Mouse (Mus musculus): ENCODE data around the gene Pik3c2g. TPM values are rescaled to one million over a fixed set of nuclear protein-coding genes. Genes with fewer than 3 reads are reported as not detected.
A peak's percentile ranks its signal among the peaks of the same experiment; 100 is the strongest.
"Not testable (repeated sequence)": the region's sequence is repeated elsewhere in the genome, so short reads cannot be mapped to it uniquely, and the experiment has no call there.

Pik3c2g gene
- polyA plus RNA-seq, 1 experiment from 2014 or later = 0.74 TPM

DNA sequence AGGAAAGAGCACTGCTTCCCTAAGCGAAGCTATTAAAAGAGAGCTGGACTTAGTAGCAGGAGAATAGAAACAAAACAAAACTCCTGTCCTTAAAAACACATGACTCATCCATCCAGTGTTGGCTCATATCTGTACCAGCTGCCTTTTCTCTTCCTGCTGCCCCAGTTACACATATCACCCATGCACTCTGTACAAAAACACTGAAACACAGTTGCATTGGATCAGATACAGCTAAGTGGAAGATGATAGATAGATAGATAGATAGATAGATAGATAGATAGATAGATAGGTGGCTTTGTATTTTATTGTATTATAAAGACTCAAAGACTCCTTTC is 291.3 kb downstream of the Pik3c2g start:
- no peak overlapping the region for H3K27ac ChIP-seq
- no peaks in the 10 kb centered on the region for H3K4me1 ChIP-seq (replicated peaks)
- no peak overlapping the region for H3K4me2 ChIP-seq
- no peaks in the 10 kb centered on the region for H3K36me3 ChIP-seq
- no peak for ATAC-seq (ENCODE audit: insufficient number of reproducible peaks, insufficient read depth, low FRiP score, low TSS enrichment, low read depth)
- H3K9me3 ChIP-seq = no peaks in the 10 kb centered on the region
- no peak overlapping the region for H3K9ac ChIP-seq (replicated peaks)
- 84% methylated on average over 1 of the region's 1 CpGs for whole genome bisulfite sequencing
- no peaks in the 10 kb centered on the region for H3K27me3 ChIP-seq
- no peak overlapping the region for H3K4me3 ChIP-seq (replicated peaks)

DNA sequence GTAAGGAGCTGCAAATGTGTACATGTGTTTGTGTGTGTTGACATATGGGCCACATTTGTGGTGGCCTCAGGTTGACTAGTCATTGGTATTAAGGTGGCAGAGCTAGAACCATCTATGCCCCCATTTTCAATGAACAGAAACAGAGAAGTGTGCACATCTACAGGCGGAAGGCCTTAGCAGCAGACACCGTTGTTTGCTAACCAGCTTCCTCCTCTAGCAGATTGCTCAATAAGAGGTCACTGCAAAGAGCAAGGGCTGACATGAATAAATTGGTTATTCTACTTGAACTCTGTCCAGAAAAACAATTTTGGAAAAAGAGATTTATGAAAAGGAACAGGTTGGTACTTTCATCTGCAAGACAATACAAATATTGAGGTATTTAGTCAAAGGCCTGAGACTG is 295.1 kb downstream of the Pik3c2g start:
- Histone ChIP-seq H3K27ac (no peak overlapping the region), H3K27me3 (no peaks in the 10 kb centered on the region), H3K36me3 (no peaks in the 10 kb centered on the region), H3K9ac (replicated peaks) (no peak overlapping the region), H3K4me1 (replicated peaks) (no peaks in the 10 kb centered on the region), H3K4me2 (no peak overlapping the region), H3K9me3 (no peaks in the 10 kb centered on the region), H3K4me3 (replicated peaks) (no peak overlapping the region)
- 96% methylated on average over 2 of the region's 2 CpGs for WGBS
- no peak for ATAC-seq (ENCODE audit: insufficient number of reproducible peaks, insufficient read depth, low FRiP score, low TSS enrichment, low read depth)

DNA sequence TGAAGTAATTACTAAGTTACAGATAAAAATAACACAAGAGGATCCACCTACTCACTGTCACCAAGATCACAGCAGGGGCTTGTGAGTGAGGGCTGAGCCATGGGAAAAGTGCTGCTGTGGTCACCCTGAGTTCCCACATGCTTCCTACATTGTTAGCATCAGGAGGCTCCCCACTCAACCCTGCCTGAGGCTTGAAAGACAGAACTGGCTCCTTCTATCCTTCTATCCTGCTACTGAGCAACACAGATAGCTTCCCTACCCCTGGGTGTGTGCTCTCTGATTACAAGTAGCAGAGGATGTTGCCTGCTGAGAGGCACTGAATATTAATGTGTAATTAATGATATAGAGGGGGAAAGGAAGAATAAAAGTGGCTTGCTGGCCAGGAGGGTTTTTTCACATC is 300.2 kb downstream of the Pik3c2g start:
- no peaks in the 10 kb centered on the region for H3K36me3 ChIP-seq
- ATAC-seq (ENCODE audit: insufficient number of reproducible peaks, insufficient read depth, low FRiP score, low TSS enrichment, low read depth) = no peak
- no peak overlapping the region for H3K4me3 ChIP-seq (replicated peaks)
- H3K9me3 ChIP-seq = no peaks in the 10 kb centered on the region
- H3K27ac ChIP-seq = no peak overlapping the region
- H3K4me2 ChIP-seq = no peak overlapping the region
- H3K4me1 ChIP-seq (replicated peaks) = no peaks in the 10 kb centered on the region
- no peaks in the 10 kb centered on the region for H3K27me3 ChIP-seq
- H3K9ac ChIP-seq (replicated peaks) = no peak overlapping the region

DNA sequence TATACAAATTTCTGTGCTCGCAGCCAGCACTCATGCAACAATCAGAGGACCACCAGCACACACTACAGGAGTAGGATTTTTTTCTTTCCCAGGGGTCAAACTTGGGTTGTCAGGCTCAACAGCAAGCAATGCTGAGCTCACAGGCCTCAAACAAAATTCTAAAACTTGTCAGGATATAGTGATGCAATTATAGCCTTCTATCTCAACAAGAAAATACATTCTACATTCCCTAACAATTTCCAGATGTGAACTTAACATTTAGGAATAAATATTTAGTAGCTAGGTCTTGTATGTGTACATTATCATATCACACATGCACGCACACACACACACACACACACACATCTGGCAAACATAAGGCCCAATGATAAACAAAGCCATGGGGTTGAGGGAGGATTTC is 308.6 kb downstream of the Pik3c2g start:
- no peaks in the 10 kb centered on the region for H3K27me3 ChIP-seq
- no peaks in the 10 kb centered on the region for H3K36me3 ChIP-seq
- H3K9me3 ChIP-seq = no peaks in the 10 kb centered on the region
- H3K4me1 ChIP-seq (replicated peaks) = peaks cover 4% of the 10 kb centered on the region
- no peak for ATAC-seq (ENCODE audit: insufficient number of reproducible peaks, insufficient read depth, low FRiP score, low TSS enrichment, low read depth)
- no peak overlapping the region for H3K27ac ChIP-seq
- no peak overlapping the region for H3K4me2 ChIP-seq
- no peak overlapping the region for H3K9ac ChIP-seq (replicated peaks)
- 37% methylated on average over 2 of the region's 2 CpGs for WGBS
- H3K4me3 ChIP-seq (replicated peaks) = no peak overlapping the region

DNA sequence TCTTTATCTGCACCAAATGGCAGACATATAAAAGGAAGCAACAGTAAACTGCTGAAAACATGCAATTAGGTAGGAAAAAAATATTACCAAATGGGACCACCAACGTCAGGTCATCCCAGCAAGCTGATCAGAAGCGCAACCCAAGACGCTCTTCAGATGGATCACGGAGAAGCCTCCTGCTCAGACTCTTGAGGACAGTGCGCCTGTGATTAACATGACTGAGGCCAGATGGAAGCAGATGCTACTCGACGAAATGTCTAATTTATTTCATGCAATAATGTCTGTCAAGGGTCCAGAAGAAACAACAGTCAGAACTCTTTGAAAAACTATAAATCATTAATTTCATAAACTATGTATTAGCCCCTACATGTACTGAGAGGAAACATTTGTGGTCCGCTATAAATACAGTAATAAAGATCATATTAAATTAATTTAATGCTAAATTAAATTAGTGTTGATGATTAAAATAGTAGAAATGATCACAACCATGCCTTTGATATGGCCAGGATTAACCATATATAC is 312.7 kb downstream of the Pik3c2g start:
- no peak overlapping the region for H3K4me3 ChIP-seq (replicated peaks)
- no peak overlapping the region for H3K4me2 ChIP-seq
- no peak overlapping the region for H3K27ac ChIP-seq
- ATAC-seq (ENCODE audit: insufficient number of reproducible peaks, insufficient read depth, low FRiP score, low TSS enrichment, low read depth) = no peak
- 87% methylated on average over 8 of the region's 8 CpGs for WGBS
- no peaks in the 10 kb centered on the region for H3K27me3 ChIP-seq
- H3K9ac ChIP-seq (replicated peaks) = no peak overlapping the region
- H3K36me3 ChIP-seq = no peaks in the 10 kb centered on the region
- H3K9me3 ChIP-seq = no peaks in the 10 kb centered on the region
- H3K4me1 ChIP-seq (replicated peaks) = peaks cover 4% of the 10 kb centered on the region

DNA sequence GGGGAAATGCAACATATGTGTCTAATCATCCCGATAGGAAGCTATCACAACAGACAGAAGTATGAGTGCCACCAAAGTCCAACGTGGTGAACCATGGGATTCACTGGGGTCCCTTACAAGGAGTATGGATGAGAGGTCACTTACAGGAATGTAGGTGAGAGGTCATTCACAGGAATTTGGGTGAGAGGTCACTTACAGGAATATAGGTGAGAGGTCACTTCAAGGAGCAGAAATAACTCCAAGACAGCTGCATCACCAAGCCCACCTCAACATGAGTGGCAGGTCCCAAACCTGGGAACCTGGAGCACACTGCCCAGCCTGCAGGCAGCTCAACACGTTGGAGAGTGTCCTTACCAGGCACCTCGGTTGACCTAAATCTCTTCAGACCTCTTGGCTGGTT is 314.8 kb downstream of the Pik3c2g start:
- Histone ChIP-seq H3K4me3 (replicated peaks) (no peak overlapping the region), H3K27me3 (no peaks in the 10 kb centered on the region), H3K27ac (no peak overlapping the region), H3K4me1 (replicated peaks) (no peaks in the 10 kb centered on the region), H3K4me2 (no peak overlapping the region), H3K9ac (replicated peaks) (no peak overlapping the region), H3K9me3 (no peaks in the 10 kb centered on the region), H3K36me3 (no peaks in the 10 kb centered on the region)
- WGBS = 72% methylated on average over 4 of the region's 4 CpGs
- ATAC-seq (ENCODE audit: insufficient number of reproducible peaks, insufficient read depth, low FRiP score, low TSS enrichment, low read depth) = no peak

DNA sequence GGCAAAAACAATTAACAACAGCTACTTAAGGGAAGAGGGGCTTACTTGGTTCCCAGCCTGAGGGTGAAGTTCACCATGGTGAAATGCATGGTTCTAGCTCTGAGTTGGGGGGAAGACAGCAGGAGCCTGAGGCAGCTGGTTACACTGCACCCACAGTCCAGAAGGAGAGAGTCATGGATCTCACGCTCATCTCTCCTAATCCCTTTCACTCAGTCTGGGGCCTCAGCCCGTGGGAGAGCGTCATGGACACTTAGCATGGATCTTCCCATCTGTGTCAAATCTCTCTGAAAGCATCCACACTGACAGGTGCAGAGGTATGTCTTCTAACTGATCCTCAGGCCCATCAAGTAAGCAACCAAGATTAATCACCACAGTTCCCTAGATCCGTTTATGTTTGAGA is 320.1 kb downstream of the Pik3c2g start:
- H3K9me3 ChIP-seq = no peaks in the 10 kb centered on the region
- H3K36me3 ChIP-seq = no peaks in the 10 kb centered on the region
- no peaks in the 10 kb centered on the region for H3K27me3 ChIP-seq
- H3K4me1 ChIP-seq (replicated peaks) = 0 out of 2 replicates have a peak, but pooled peaks cover 3% of the 10 kb centered on the region
- H3K9ac ChIP-seq (replicated peaks) = no peak overlapping the region
- H3K4me2 ChIP-seq = no peak overlapping the region
- no peak for ATAC-seq (ENCODE audit: insufficient number of reproducible peaks, insufficient read depth, low FRiP score, low TSS enrichment, low read depth)
- no peak overlapping the region for H3K27ac ChIP-seq
- no peak overlapping the region for H3K4me3 ChIP-seq (replicated peaks)
- WGBS = 68% methylated on average over 4 of the region's 4 CpGs

DNA sequence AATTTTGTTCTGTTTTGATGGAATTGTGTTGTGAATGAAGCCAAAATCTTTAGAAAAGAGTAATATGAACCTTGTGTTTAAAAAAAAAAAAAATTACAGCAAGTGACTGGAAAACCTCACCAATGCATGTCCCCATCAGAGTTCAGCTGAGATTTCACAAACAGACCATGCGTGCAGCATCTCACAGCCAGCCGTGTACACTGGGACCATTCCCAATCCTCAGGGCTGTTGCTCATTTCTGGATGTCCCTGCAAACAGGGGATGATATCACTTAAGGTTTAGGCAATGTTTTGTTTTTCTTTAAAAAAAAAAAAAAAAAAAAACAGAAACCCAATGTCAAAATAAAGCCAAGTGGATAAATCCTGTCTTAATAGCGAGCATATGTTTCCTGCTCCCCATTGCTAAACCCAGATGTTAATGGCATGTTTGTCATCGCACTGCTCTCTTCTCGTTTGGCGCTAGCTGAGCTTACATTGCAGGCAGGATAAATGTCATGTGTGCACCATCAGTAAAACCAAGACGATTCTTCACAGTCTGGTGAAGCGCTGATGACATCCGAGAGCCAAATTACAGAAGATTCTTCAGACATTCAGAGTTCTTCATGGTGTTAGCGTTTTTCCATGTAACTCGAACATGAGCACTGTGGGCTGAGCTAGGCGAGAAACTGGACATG is 322.1 kb downstream of the Pik3c2g start:
- 0 out of 2 replicates have a peak, but pooled peaks cover 3% of the 10 kb centered on the region for H3K4me1 ChIP-seq (replicated peaks)
- no peak overlapping the region for H3K9ac ChIP-seq (replicated peaks)
- H3K27me3 ChIP-seq = no peaks in the 10 kb centered on the region
- 44% methylated on average over 12 of the region's 12 CpGs for WGBS
- H3K36me3 ChIP-seq = no peaks in the 10 kb centered on the region
- no peak overlapping the region for H3K4me3 ChIP-seq (replicated peaks)
- ATAC-seq (ENCODE audit: insufficient number of reproducible peaks, insufficient read depth, low FRiP score, low TSS enrichment, low read depth) = no peak
- H3K4me2 ChIP-seq = peak overlapping the region; percentile 17; the same call in 1 of the 2 replicates
- no peaks in the 10 kb centered on the region for H3K9me3 ChIP-seq
- H3K27ac ChIP-seq = no peak overlapping the region

DNA sequence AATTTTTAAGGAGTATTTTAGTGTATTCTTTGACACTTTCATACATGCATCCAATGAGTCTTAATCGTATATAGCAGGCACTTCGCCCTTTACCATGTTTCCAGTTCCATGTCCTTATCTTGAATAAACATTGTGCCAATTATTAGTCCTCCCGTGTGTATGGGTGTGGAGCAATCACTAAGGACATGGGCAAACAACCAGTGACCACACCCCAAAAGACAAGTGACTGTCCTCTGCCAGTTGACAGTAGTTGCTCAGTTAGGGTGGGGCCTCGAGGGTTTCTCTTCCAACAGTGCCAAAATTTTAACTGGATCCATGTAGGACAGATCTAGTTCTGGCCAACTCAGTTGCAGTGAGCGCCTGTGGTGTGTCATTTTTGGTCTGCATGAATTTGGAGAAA is 341.7 kb downstream of the Pik3c2g start:
- Histone ChIP-seq H3K27ac (no peak overlapping the region), H3K27me3 (no peaks in the 10 kb centered on the region), H3K9ac (replicated peaks) (no peak overlapping the region), H3K9me3 (no peaks in the 10 kb centered on the region), H3K4me1 (replicated peaks) (no peaks in the 10 kb centered on the region), H3K36me3 (no peaks in the 10 kb centered on the region), H3K4me2 (no peak overlapping the region), H3K4me3 (replicated peaks) (no peak overlapping the region)
- WGBS = 84% methylated on average over 5 of the region's 5 CpGs
- no peak for ATAC-seq (ENCODE audit: insufficient number of reproducible peaks, insufficient read depth, low FRiP score, low TSS enrichment, low read depth)

DNA sequence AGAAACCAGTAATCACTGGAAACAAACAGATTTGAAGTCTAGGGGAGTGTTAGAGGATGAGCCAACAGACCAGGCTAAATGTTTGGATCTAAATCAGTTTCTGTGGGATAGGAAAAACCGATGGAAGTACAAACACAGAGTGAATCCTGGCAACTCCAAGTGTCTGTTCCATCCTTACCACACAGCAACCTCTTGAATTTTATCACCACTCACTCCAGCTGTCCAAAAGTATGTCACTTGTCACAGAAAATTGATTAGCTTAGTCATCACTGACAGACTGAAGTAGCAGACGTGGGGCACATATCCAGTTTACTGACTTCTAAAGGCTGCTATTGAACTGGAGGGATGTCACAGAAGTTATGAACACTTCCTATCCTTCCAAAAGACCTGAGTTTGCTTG is 347.8 kb downstream of the Pik3c2g start:
- H3K4me1 ChIP-seq (replicated peaks) = no peaks in the 10 kb centered on the region
- 78% methylated on average over 2 of the region's 2 CpGs for WGBS
- no peak for ATAC-seq (ENCODE audit: insufficient number of reproducible peaks, insufficient read depth, low FRiP score, low TSS enrichment, low read depth)

DNA sequence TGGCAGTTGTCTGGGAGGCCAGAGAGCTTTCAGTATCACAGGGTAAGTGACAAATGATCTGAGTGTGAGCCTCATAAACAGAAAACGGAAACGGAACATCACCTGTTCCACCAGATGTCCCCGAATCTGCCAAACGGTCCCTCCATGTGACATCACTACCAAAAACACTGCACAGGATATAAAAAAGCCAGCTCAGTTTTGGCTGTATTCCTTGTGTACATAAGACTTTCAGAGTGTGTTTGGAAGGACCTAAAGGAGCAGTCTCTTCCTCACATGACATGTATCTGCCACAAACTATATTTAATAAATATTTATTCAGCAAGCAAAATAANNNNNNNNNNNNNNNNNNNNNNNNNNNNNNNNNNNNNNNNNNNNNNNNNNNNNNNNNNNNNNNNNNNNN is 350.6 kb downstream of the Pik3c2g start:
- not testable (repeated sequence) for H3K9ac ChIP-seq (replicated peaks); H3K27me3 ChIP-seq; H3K27ac ChIP-seq; H3K9me3 ChIP-seq; H3K4me1 ChIP-seq (replicated peaks); H3K4me3 ChIP-seq (replicated peaks); H3K4me2 ChIP-seq; H3K36me3 ChIP-seq; ATAC-seq (ENCODE audit: insufficient number of reproducible peaks, insufficient read depth, low FRiP score, low TSS enrichment, low read depth)
- 82% methylated on average over 4 of the region's 4 CpGs for WGBS

More for the DNA sequence above, 347.8 kb downstream of the Pik3c2g start:
- no peaks in the 10 kb centered on the region for H3K36me3 ChIP-seq
- H3K27ac ChIP-seq = no peak overlapping the region
- H3K9ac ChIP-seq (replicated peaks) = no peak overlapping the region
- no peak overlapping the region for H3K4me2 ChIP-seq
- no peaks in the 10 kb centered on the region for H3K9me3 ChIP-seq
- H3K4me3 ChIP-seq (replicated peaks) = no peak overlapping the region
- H3K27me3 ChIP-seq = no peaks in the 10 kb centered on the region

Measured in limb, embryonic 12.5 days (tissue).